In genomic region chr3:145988684-145989575, GRCm38 (mm10) we compare ENCODE assay signal across 8 mouse cellular contexts. TPM values are rescaled to one million over a fixed set of nuclear protein-coding genes. Genes with fewer than 3 reads are reported as not detected.
A peak's percentile ranks its signal among the peaks of the same experiment; 100 is the strongest.
DNase-seq lines count a peak whose midpoint lies in the region; ATAC-seq and TF ChIP-seq lines count a peak whose summit lies in the region.

No protein-coding gene starts in this region.

- ATAC-seq in hindbrain, embryonic 16.5 days: peak; percentile 59
- ATAC-seq in midbrain, embryonic 16.5 days: no peak
- ATAC-seq in frontal cortex, adult (ENCODE audit: low TSS enrichment): no peak

- H3K4me3 ChIP-seq in spleen, adult 2 months (ENCODE audit: extremely low read depth, insufficient read depth, insufficient read length): peak overlapping the region; percentile 42
- H3K4me3 ChIP-seq in hindbrain, embryonic 16.5 days (ENCODE audit: low read length): peak overlapping the region; percentile 49
- H3K4me3 ChIP-seq in midbrain, embryonic 16.5 days (ENCODE audit: low read depth, low read length): peak overlapping the region; percentile 77

- 4% methylated on average over 45 of the region's 45 CpGs for WGBS in spleen, adult 2 months
- WGBS in hindbrain, embryonic 16.5 days: under 1% methylated on average over 31 of the region's 45 CpGs
- 1% methylated on average over 45 of the region's 45 CpGs for WGBS in midbrain, embryonic 16.5 days

- peak overlapping the region; percentile 63 for H3K9ac ChIP-seq in hindbrain, embryonic 16.5 days (ENCODE audit: low read depth, low read length)
- H3K9ac ChIP-seq in midbrain, embryonic 16.5 days (ENCODE audit: low read depth, low read length): peak overlapping the region; percentile 71

- H3K27me3 ChIP-seq in spleen, adult 2 months (ENCODE audit: control insufficient read depth, insufficient read depth, low read length): peaks cover 17% of the 10 kb centered on the region
- peaks cover 8% of the 10 kb centered on the region for H3K27me3 ChIP-seq in hindbrain, embryonic 16.5 days (replicated peaks; ENCODE audit: control insufficient read depth, insufficient read depth, low read length)
- H3K27me3 ChIP-seq in midbrain, embryonic 16.5 days (ENCODE audit: control insufficient read depth, insufficient read depth, low read depth, low read length): peaks cover 16% of the 10 kb centered on the region

- peaks cover 11% of the 10 kb centered on the region for H3K4me1 ChIP-seq in spleen, adult 2 months (ENCODE audit: control insufficient read depth, insufficient read depth, insufficient read length)
- H3K4me1 ChIP-seq in hindbrain, embryonic 16.5 days (ENCODE audit: control insufficient read depth, insufficient read depth, low read depth, low read length): peaks cover 12% of the 10 kb centered on the region; the same call in 1 of the 2 replicates
- H3K4me1 ChIP-seq in midbrain, embryonic 16.5 days (ENCODE audit: control insufficient read depth, insufficient read depth, low read length): peaks cover 14% of the 10 kb centered on the region

- H3K27ac ChIP-seq in spleen, adult 2 months (ENCODE audit: insufficient read depth, low read length): no peak overlapping the region
- H3K27ac ChIP-seq in hindbrain, embryonic 16.5 days (ENCODE audit: low read depth, low read length): no peak overlapping the region
- H3K27ac ChIP-seq in midbrain, embryonic 16.5 days (ENCODE audit: low read length): no peak overlapping the region

- no peak for DNase-seq in spleen, adult 2 months (ENCODE audit: low read depth in 1 of 2, low spot score in 2 of 2)
- no peak for DNase-seq in spleen, adult 18-20 months
- peak; percentile 24 for DNase-seq in embryo, embryonic 11 days
- no peak for DNase-seq in yolk sac, embryonic 10.5 days (ENCODE audit: low spot score)
- DNase-seq in urinary bladder, postnatal 14 days (ENCODE audit: low spot score): no peak

- H3K36me3 ChIP-seq in spleen, adult 2 months (ENCODE audit: control insufficient read depth, insufficient read depth, low read length): no peaks in the 10 kb centered on the region
- no peaks in the 10 kb centered on the region for H3K36me3 ChIP-seq in hindbrain, embryonic 16.5 days (ENCODE audit: control insufficient read depth, insufficient read depth, low read length)
- H3K36me3 ChIP-seq in midbrain, embryonic 16.5 days (ENCODE audit: control insufficient read depth, insufficient read depth, low read length): no peaks in the 10 kb centered on the region

- no peak for TF ChIP-seq CTCF in spleen, adult 2 months (IDR thresholded peaks at IDR 0.05; ENCODE audit: extremely low read depth, insufficient read depth, insufficient read length, insufficient replicate concordance)

- H3K4me2 ChIP-seq in hindbrain, embryonic 16.5 days (ENCODE audit: low read length): peak overlapping the region; percentile 75
- peak overlapping the region; percentile 76 for H3K4me2 ChIP-seq in midbrain, embryonic 16.5 days (ENCODE audit: low read length)

- TF ChIP-seq POLR2A in spleen, adult 2 months (IDR thresholded peaks at IDR 0.05; ENCODE audit: low read depth, low read length): no peak

- no peaks in the 10 kb centered on the region for H3K9me3 ChIP-seq in hindbrain, embryonic 16.5 days (ENCODE audit: control insufficient read depth, low read length)
- no peaks in the 10 kb centered on the region for H3K9me3 ChIP-seq in midbrain, embryonic 16.5 days (replicated peaks; ENCODE audit: control insufficient read depth, low read length, poor library complexity, severe bottlenecking)

RNA-seq across cellular contexts. Expression of gene Syde2, which starts 1.3 kb away (rescaled TPM):
- 0.57 and 0.67 TPM in 2 replicates for polyA plus RNA-seq in spleen, adult 2 months (2012; rRNA removed)
- 0.28 and 0.56 TPM in 2 replicates for polyA plus RNA-seq in hindbrain, embryonic 16.5 days (2015; fragmentation: Nextera tagmentation; extraction: Ambion mirVana)
- 0.55 and 0.68 TPM in 2 replicates for polyA plus RNA-seq in midbrain, embryonic 16.5 days (2015; fragmentation: Nextera tagmentation; extraction: Ambion mirVana)

RNA-seq across cellular contexts. Expression of gene 2410004B18Rik, which starts 51.1 kb away (rescaled TPM):
- 9.0 and 14.8 TPM in 2 replicates for polyA plus RNA-seq in spleen, adult 2 months (2012; rRNA removed)
- 74.9 and 88.9 TPM in 2 replicates for polyA plus RNA-seq in hindbrain, embryonic 16.5 days (2015; fragmentation: Nextera tagmentation; extraction: Ambion mirVana)
- polyA plus RNA-seq in midbrain, embryonic 16.5 days (2015; fragmentation: Nextera tagmentation; extraction: Ambion mirVana): 88.2 and 96.1 TPM in 2 replicates
